Mouse (Mus musculus) hindbrain, embryonic 14.5 days (tissue): Measurements from ENCODE around the gene Dab1. TPM values are rescaled to one million over a fixed set of nuclear protein-coding genes. Genes with fewer than 3 reads are reported as not detected.

Experiments used
- ATAC-seq: fragments of 200-750 bp; cut with Nextera tagmentation; 2 replicates; pipeline ENCODE4 v1.8.0; 2017; ENCODE audit warnings: moderate number of reproducible peaks, mild to moderate bottlenecking, moderate TSS enrichment, moderate library complexity; ENCODE audit not compliant: low FRiP score
- DNase-seq: peaks from one replicate; pipeline ENCODE4 v3.0.0-alpha.2; 2015; ENCODE audit warnings: low spot score
- H3K27ac ChIP-seq: fragments of 300-500 bp; sonication (generic); 2 replicates; pipeline ENCODE4 v1.5.1; 2014; ENCODE audit warnings: mild to moderate bottlenecking, moderate library complexity
- H3K27me3 ChIP-seq: fragments of 300-500 bp; sonication (generic); 2 replicates; pipeline ENCODE4 v1.6.1; 2014; ENCODE audit warnings: mild to moderate bottlenecking, low read length, mixed read lengths; ENCODE audit not compliant: control insufficient read depth, insufficient read depth
- H3K36me3 ChIP-seq: fragments of 300-500 bp; sonication (generic); replicated peaks from 2 replicates; pipeline ENCODE4 v1.6.1; 2014; ENCODE audit not compliant: control insufficient read depth, insufficient read depth
- H3K4me1 ChIP-seq: fragments of 300-500 bp; sonication (generic); replicated peaks from 2 replicates; pipeline ENCODE4 v1.6.1; 2014; ENCODE audit warnings: antibody characterized with exemption, low read length, mixed read lengths; ENCODE audit not compliant: control insufficient read depth, insufficient read depth
- H3K4me2 ChIP-seq: fragments of 300-500 bp; sonication (generic); replicated peaks from 2 replicates; pipeline ENCODE4 v1.6.1; 2014; ENCODE audit warnings: mild to moderate bottlenecking, moderate library complexity
- H3K4me3 ChIP-seq: fragments of 300-500 bp; sonication (generic); replicated peaks from 2 replicates; pipeline ENCODE4 v1.5.1; 2014; ENCODE audit warnings: mild to moderate bottlenecking, low read length
- H3K9ac ChIP-seq: fragments of 300-500 bp; sonication (generic); 2 replicates; pipeline ENCODE4 v1.6.1; 2014
- H3K9me3 ChIP-seq: fragments of 300-500 bp; sonication (generic); 2 replicates; pipeline ENCODE4 v1.6.1; 2016; ENCODE audit warnings: low read length; ENCODE audit not compliant: control insufficient read depth
- WGBS: fragments of 180-500 bp; shearing (Covaris S2); extraction: QIAGEN DNeasy Blood & Tissue Kit; methylation state at CpG from one replicate; pipeline ENCODE4 v1.1.7; 2014; 5-methylcytosine and 5-hydroxymethylcytosine counted together
- polyA plus RNA-seq: library from polyadenylated mRNA; unstranded; fragments of >200 nt; fragmentation: Nextera tagmentation; extraction: Ambion mirVana; gene quantifications from 2 replicates; pipeline ENCODE4 v1.2.1, GENCODE M21; 2014

The Dab1 gene
- polyA plus RNA-seq, 1 experiment from 2014 or later, result 62.9 TPM

DNA sequence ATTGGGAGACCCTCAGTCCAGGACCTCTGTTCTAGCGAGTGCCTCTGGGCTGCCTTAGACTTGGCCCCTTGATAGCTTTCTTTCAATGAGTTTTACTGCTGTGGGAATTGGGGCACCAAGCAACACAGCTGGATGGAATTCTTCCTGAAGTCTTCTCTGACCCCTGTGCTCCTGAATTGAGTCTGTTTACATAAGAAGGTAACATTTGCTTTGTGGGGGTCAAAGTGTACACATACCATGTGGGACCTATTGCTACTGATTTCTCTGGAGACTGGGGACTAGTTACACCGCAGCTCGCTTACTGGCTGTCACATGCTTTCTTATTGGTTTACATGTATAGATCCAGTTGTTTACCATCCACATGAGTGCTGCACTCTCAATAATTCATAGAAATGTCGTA is 881.5 kb downstream of the Dab1 start:
- Histone ChIP-seq H3K4me2 (no peak overlapping the region), H3K27me3 (no peaks in the 10 kb centered on the region), H3K4me1 (0 out of 2 replicates have a peak, but pooled peaks cover 10% of the 10 kb centered on the region), H3K36me3 (no peaks in the 10 kb centered on the region), H3K27ac (no peak overlapping the region), H3K4me3 (no peak overlapping the region), H3K9me3 (no peaks in the 10 kb centered on the region), H3K9ac (no peak overlapping the region)
- no peak for DNase-seq
- no peak for ATAC-seq
- WGBS, result 70% methylated on average over 4 of the region's 4 CpGs

- Histone ChIP-seq H3K27ac (no peak overlapping the region), H3K27me3 (no peaks in the 10 kb centered on the region), H3K4me2 (no peak overlapping the region), H3K9me3 (no peaks in the 10 kb centered on the region), H3K36me3 (no peaks in the 10 kb centered on the region), H3K9ac (no peak overlapping the region), H3K4me3 (no peak overlapping the region), H3K4me1 (0 out of 2 replicates have a peak, but pooled peaks cover 10% of the 10 kb centered on the region)
- 57% methylated on average over 4 of the region's 4 CpGs for WGBS
- DNase-seq (no peak), ATAC-seq (no peak)
Measured at GRCm38 (mm10) chr4:104501245-104501644, 882.1 kb downstream of the Dab1 start.

- no peak for DNase-seq
- peaks cover 19% of the 10 kb centered on the region for H3K4me1 ChIP-seq
- H3K27me3 ChIP-seq, result no peaks in the 10 kb centered on the region
- no peak overlapping the region for H3K4me3 ChIP-seq
- no peak overlapping the region for H3K9ac ChIP-seq
- no peak overlapping the region for H3K27ac ChIP-seq
- no peaks in the 10 kb centered on the region for H3K9me3 ChIP-seq
- no peak for ATAC-seq
- no peaks in the 10 kb centered on the region for H3K36me3 ChIP-seq
- no peak overlapping the region for H3K4me2 ChIP-seq
Measured at GRCm38 (mm10) chr4:104504916-104505315, 885.8 kb downstream of the Dab1 start.

DNA sequence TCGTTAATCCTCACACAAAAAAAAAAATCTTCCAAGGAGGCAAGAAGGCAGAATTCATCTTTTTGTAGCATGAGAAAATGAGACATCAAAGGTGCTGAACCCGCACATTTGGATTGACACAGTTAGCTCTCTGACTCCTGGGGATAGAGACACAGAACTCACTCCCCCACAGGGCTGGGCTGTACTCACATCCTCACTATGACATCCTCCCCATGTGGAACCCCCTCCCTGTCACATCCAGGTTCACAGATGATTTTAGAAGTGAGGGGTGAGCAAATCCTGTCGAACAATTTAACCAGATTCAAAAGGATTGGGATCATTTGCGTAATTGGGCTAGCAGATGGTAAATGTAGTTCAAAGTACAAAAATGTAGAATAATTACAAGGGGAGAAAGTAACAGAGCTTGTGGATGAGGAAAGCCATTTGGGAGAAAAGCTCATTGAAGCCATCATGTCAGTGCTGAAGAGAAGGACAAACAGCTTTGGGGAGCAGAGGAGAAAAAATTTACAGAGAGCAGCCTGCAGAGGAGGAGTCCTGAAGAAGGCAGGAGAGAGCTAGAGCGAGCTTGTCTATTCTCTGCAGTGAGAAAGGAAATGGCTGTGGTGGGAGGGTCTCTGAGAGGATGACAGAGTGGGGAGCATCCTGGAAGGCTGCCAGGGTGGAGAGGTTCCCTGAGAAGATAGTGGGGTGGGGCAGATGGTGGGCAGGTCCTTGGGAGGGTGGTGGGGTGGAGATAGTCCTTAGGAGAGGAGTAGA is 890.2 kb downstream of the Dab1 start:
- WGBS, result 65% methylated on average over 5 of the region's 5 CpGs
- H3K36me3 ChIP-seq, result no peaks in the 10 kb centered on the region
- no peak for ATAC-seq
- no peak overlapping the region for H3K4me3 ChIP-seq
- no peak overlapping the region for H3K27ac ChIP-seq
- no peaks in the 10 kb centered on the region for H3K27me3 ChIP-seq
- H3K4me1 ChIP-seq, result peaks cover 16% of the 10 kb centered on the region
- DNase-seq, result no peak
- no peak overlapping the region for H3K9ac ChIP-seq
- no peak overlapping the region for H3K4me2 ChIP-seq
- H3K9me3 ChIP-seq, result no peaks in the 10 kb centered on the region

DNA sequence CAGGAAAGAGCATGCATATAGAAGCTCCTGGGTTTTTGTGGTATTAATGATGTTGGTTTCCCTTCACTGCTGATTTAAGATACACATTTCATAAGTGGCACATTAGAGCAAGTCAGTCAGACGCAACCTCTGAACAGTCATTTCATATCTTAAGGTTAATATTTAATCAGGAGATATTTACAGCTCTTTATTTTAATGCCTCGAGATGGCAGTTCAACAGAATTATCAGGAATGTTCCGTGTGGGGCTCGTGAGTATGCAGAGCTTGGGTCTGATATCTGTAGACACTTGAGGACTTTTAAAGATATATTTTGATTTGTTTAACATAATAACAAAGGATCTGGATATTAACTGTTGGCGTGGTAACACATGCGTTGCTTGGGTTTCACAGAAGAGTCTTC is 892.7 kb downstream of the Dab1 start:
- DNase-seq (no peak), ATAC-seq (no peak)
- H3K36me3 ChIP-seq, result no peaks in the 10 kb centered on the region
- 87% methylated on average over 6 of the region's 6 CpGs for WGBS
- no peaks in the 10 kb centered on the region for H3K27me3 ChIP-seq
- no peak overlapping the region for H3K9ac ChIP-seq
- H3K4me1 ChIP-seq, result peaks cover 16% of the 10 kb centered on the region
- H3K27ac ChIP-seq, result no peak overlapping the region
- H3K9me3 ChIP-seq, result no peaks in the 10 kb centered on the region
- no peak overlapping the region for H3K4me3 ChIP-seq
- no peak overlapping the region for H3K4me2 ChIP-seq

GRCm38 (mm10) chr4:104512513-104512912 is 893.4 kb downstream of the Dab1 start:
- WGBS, result 77% methylated on average over 8 of the region's 8 CpGs
- ATAC-seq, result no peak
- Histone ChIP-seq H3K27me3 (no peaks in the 10 kb centered on the region), H3K4me2 (no peak overlapping the region), H3K4me1 (peaks cover 16% of the 10 kb centered on the region), H3K9ac (no peak overlapping the region), H3K27ac (no peak overlapping the region), H3K36me3 (no peaks in the 10 kb centered on the region), H3K9me3 (no peaks in the 10 kb centered on the region), H3K4me3 (no peak overlapping the region)
- DNase-seq, result no peak

- Histone ChIP-seq H3K9ac (no peak overlapping the region), H3K27me3 (no peaks in the 10 kb centered on the region), H3K4me3 (no peak overlapping the region), H3K9me3 (no peaks in the 10 kb centered on the region), H3K4me2 (peak overlapping the region; percentile 24; the same call in 1 of the 2 replicates), H3K36me3 (no peaks in the 10 kb centered on the region), H3K4me1 (peaks cover 16% of the 10 kb centered on the region), H3K27ac (0 out of 2 replicates have a peak overlapping the region, but pooled peaks have one; percentile 14)
- 42% methylated on average over 7 of the region's 7 CpGs for WGBS
- ATAC-seq (no peak), DNase-seq (no peak)
Measured at GRCm38 (mm10) chr4:104513622-104514021, 894.5 kb downstream of the Dab1 start.

DNA sequence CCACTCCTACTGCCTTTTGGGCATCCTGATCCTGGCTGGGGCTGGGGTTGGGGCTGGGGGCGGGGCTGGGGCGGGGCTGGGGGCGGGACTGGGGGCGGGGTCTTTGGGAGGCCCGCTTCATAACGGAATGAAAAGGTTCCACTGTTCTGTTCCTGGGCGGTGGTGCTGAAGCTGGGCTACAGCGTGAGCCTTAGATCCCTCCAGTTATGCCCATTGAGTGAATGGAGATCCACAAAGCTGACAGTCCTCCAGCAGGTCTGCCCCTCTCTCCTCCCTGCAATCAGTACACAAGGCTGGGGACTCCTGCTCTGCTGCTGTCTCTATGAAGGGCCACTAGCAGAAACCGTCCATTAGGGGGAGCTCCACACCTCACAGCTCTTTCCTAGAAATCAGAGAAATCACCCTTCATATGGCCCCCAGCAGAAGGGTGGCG is 895.4 kb downstream of the Dab1 start:
- peak overlapping the region; percentile 24 for H3K4me2 ChIP-seq
- no peak overlapping the region for H3K4me3 ChIP-seq
- H3K9me3 ChIP-seq, result no peaks in the 10 kb centered on the region
- 4% methylated on average over 10 of the region's 10 CpGs for WGBS
- H3K27ac ChIP-seq, result no peak overlapping the region
- DNase-seq (peak; percentile 44), ATAC-seq (0 out of 2 replicates have a peak, but pooled peaks have one; percentile 57)
- H3K4me1 ChIP-seq, result peaks cover 8% of the 10 kb centered on the region; the same call in 1 of the 2 replicates
- H3K9ac ChIP-seq, result no peak overlapping the region
- no peaks in the 10 kb centered on the region for H3K36me3 ChIP-seq
- H3K27me3 ChIP-seq, result no peaks in the 10 kb centered on the region

- DNase-seq (no peak), ATAC-seq (no peak)
- no peak overlapping the region for H3K4me2 ChIP-seq
- H3K9me3 ChIP-seq, result no peaks in the 10 kb centered on the region
- H3K4me1 ChIP-seq, result peaks cover 8% of the 10 kb centered on the region; the same call in 1 of the 2 replicates
- no peak overlapping the region for H3K9ac ChIP-seq
- 66% methylated on average over 5 of the region's 5 CpGs for WGBS
- no peaks in the 10 kb centered on the region for H3K27me3 ChIP-seq
- H3K27ac ChIP-seq, result no peak overlapping the region
- H3K36me3 ChIP-seq, result no peaks in the 10 kb centered on the region
- H3K4me3 ChIP-seq, result no peak overlapping the region
Measured at GRCm38 (mm10) chr4:104515681-104516080, 896.5 kb downstream of the Dab1 start.
